Mouse (Mus musculus) c-Kit-positive CD71-negative TER-119-negative erythroid progenitor cells, embryonic 14.5 days (primary cell): Measurements from ENCODE around the gene Cpd.

ENCODE experiments used
- DNase-seq: peaks from one replicate; pipeline ENCODE4 v3.0.0-alpha.2; 2013; ENCODE audit warnings: low read depth

The Cpd gene

DNA sequence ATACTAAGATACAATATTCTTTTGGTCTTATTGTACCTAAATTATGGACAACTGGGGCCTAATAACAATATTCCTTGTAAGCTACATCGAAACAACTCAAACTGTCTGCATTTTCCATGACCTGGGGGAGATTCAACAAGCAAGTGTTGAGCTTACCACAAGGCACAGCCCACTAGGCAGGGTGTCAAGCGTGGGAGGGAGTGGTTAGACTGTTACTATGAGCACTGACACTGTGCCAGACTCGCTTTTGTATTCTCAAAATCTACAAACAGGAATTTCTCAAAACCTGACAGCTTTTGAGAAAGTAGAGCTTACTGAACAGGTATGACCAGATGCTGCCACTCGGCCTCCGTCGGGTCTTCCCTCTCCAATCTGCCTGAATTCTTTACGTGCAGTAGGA is 55.5 kb downstream of the Cpd start:
- DNase-seq, result no peak

DNA sequence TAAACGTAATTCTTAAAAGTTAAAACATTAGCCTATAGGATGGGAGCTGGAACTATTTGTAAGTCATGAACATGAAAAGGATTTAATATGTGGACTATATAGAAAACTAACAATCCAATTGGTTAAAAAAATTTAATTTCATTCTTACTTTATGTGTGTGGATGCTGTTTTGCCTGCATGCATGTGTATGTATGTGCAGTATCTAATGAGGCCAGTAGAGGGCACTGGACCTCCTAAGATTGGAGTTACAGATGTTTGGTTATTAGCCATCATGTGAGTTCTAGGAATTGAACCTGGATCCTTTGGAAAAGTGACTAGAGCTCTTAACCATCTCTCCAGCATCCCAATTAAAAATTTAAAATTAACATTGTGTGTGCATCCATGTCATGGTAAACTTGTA is 57.6 kb downstream of the Cpd start:
- DNase-seq, result peak; percentile 47

GRCm38 (mm10) chr11:76775533-76775932 is 71.3 kb downstream of the Cpd start:
- DNase-seq, result no peak

- DNase-seq, result no peak
Measured at GRCm38 (mm10) chr11:76773811-76774210, 73.0 kb downstream of the Cpd start.

GRCm38 (mm10) chr11:76770566-76770965 is 76.3 kb downstream of the Cpd start:
- no peak for DNase-seq

GRCm38 (mm10) chr11:76763741-76764122 is 83.1 kb downstream of the Cpd start:
- no peak for DNase-seq

DNA sequence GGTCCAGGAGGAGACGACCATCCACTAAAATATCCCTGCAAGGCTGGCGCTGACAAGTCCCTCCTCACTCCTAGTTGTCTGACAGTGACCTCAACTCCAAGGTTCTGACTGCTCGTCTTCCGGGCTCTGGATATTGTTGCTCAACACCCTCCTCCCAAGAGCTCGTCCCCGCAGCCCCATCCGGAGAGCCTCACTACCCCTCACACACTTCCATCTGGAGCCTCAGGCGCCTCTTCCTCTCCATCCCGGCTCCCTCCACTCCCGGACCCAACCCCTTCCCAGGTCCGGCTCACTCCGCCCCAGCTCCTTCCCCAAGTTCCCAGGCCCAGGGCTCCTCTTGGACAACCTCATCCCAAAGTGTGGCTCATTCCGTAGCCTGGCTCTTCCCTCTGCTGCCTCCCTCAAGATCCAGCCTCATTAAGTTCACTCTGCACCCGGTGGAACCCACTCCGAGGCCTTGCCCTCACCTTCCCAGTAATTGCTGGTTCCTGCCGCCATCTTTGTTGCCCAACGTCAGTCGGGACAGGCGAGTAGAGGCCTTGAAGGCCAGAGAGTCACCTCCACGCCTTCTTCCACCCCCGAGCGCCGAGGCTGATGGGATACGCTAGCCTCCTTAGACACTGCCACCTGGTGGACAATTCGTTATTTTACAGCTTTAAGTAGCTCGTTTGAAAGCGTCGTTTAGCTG is 83.6 kb downstream of the Cpd start, which contains the start of gene Gosr1:
Gene Gosr1 (minus strand): TSS at position 527 of the 688 bp plus-strand sequence.
- DNase-seq, result peak; percentile 99

DNA sequence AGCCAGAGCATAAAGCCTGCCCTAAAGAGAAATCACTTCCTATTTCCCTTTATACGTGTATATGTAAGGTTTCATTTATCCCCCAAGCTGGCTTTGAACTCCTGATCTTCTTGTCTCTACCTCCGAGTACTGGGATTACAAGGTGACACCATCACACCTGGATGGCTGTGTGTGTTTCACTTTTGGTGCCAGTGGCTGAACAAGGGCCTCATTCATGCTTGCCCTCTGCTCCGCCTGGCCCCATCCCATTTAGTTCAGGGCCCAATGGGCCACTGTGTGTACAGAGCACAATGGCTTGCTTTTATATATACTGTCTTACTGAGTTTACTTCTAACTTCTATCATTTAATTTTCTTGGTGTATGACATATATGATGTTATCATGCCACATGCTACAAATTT is 94.5 kb downstream of the Cpd start:
- no peak for DNase-seq

- no peak for DNase-seq
Measured at GRCm38 (mm10) chr11:76748819-76749218, 98.0 kb downstream of the Cpd start.

DNA sequence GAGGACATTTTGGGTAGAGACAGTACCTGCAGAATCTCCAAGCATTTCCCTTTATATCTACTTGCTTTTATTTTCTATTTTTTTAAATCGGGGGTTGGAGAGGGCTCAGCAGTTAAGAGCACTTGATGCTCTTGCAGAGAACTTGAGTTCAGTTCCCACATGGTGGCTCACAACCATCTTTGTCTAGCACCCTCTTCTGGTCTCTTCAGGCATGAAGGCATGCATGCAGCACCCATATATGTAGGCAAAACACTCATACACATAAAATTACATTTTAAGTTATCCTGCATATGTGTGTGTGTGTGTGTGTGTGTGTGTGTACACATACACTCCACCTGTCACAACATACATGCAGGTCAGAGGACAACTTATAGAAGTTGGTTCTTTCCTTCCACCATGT is 100.9 kb downstream of the Cpd start:
- no peak for DNase-seq

DNA sequence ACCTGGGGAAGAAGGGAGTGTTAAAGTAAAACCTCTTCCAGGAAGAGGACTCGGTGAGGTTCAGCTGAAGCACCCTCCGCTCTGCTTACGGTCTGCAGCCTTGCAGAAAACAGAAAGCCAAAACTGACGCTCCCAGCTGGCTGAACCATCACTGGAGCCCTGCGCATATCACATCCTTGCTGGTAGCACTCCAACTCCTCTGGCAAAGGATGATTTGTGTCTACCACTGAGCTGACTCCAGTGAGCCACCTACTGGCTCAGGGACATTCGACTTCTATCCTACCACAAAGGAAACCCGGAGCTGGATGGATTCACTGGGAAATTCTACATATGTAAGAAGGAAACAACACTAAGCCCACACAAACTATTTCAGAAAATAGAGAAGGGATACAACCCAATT is 102.3 kb downstream of the Cpd start:
- DNase-seq, result no peak

- no peak for DNase-seq
Measured at GRCm38 (mm10) chr11:76742511-76742910, 104.3 kb downstream of the Cpd start.

DNA sequence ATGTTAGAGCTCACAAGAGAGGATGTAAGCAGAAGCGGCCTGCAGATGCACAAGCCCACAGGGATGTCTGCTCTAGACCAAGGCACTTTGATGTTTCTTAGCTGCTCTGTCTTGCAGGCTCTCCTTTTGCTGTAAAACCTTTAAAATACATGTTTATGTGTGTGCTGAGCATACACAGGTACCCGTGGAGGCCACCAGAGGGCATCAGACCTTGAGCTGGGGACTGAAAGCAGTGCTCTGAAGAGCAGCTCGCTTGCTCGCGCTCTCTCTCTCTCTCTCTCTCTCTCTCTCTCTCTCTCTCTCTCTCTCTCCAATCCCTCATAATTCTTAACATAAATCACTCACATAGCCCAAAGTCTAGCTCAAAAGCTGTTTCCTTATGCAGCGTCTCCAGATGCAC is 107.7 kb downstream of the Cpd start:
- no peak for DNase-seq

GRCm38 (mm10) chr11:76735753-76736324 is 111.0 kb downstream of the Cpd start:
- no peak for DNase-seq

- DNase-seq, result no peak
Measured at GRCm38 (mm10) chr11:76734560-76734959, 112.3 kb downstream of the Cpd start.

GRCm38 (mm10) chr11:76730650-76731049 is 116.2 kb downstream of the Cpd start:
- no peak for DNase-seq
